Mouse (Mus musculus): ENCODE measurements at regions not wholly inside any gene's neighbourhood (a gene's known extent, or its start where the extent isn't known, plus 50 kb on each side); places are given as distances from the start of the nearest gene placed in this dataset.

DNA sequence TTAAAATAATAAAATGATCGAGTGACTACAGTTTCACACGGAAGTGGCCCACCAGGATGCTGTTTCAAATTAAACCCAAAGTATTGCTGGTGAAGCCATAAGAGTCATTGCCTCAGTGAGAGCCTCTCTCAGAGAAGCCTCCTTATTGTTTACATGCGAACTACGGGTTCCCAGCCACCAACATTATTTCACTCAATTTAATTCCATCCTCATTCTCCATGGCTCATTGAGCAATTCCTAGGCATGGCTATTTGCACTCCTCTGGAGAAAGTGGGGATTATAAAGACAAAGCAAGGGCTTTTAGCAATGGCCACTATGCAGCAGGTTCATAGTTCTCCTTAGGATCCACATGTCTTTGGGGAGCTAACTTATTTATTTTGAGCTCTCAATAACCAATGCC lies 646.7 kb upstream of the Intu start:
- no peak overlapping the region for H3K4me3 ChIP-seq
- ATAC-seq (ENCODE audit: low FRiP score, low read depth), result peak; percentile 63; the same call in 1 of the 2 replicates
- H3K9me3 ChIP-seq, result no peaks in the 10 kb centered on the region
- H3K27ac ChIP-seq, result no peak overlapping the region
- no peak overlapping the region for H3K4me2 ChIP-seq (replicated peaks)
- WGBS, result 27% methylated on average over 4 of the region's 4 CpGs
- H3K4me1 ChIP-seq, result no peaks in the 10 kb centered on the region
- no peak overlapping the region for H3K9ac ChIP-seq
- H3K36me3 ChIP-seq, result no peaks in the 10 kb centered on the region
- H3K27me3 ChIP-seq (replicated peaks), result no peaks in the 10 kb centered on the region

DNA sequence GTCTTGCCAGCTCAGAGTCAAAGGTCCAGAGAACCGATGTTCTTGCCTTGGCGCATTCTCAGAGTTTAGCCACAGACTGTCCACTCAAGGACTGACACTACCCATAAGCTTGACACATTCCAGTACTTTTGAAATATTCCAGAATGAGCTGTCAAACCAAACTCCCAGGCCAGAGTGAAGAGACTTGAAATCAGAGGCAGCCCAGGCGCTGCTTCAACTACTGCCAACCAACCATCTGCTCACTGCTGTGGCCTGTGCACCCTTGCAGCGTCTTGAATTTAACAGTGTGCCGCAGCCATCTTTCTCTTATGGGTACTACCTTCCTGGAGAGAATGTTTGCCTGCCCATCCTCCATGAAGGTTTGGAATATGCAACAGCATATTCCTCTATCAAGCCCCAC lies 642.7 kb upstream of the Intu start:
- Histone ChIP-seq H3K4me2 (replicated peaks) (no peak overlapping the region), H3K27ac (no peak overlapping the region), H3K27me3 (replicated peaks) (no peaks in the 10 kb centered on the region), H3K9ac (no peak overlapping the region), H3K36me3 (no peaks in the 10 kb centered on the region), H3K9me3 (no peaks in the 10 kb centered on the region), H3K4me1 (no peaks in the 10 kb centered on the region), H3K4me3 (no peak overlapping the region)
- 89% methylated on average over 5 of the region's 5 CpGs for WGBS
- no peak for ATAC-seq (ENCODE audit: low FRiP score, low read depth)

DNA sequence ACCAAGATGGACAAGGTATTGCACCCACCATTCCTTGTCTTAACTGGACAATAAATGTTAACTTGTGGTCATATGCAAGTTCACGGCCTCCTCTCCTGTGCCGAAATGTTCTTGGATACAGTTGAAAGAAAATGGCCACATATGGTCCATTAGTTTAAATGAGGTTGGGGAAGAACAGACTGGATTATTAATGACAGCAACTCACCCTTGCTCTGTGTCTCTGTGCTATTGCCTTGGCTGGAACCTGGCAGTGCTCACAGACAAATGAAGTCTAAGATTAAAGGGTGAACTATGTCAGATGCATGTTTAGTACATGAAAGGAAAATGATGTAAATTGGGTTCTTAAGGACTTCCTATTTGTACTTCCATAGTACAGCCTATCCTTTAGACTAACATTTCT lies 641.9 kb upstream of the Intu start:
- H3K4me1 ChIP-seq, result no peaks in the 10 kb centered on the region
- H3K9ac ChIP-seq, result no peak overlapping the region
- H3K4me3 ChIP-seq, result no peak overlapping the region
- 77% methylated on average over 2 of the region's 2 CpGs for WGBS
- H3K27ac ChIP-seq, result no peak overlapping the region
- no peaks in the 10 kb centered on the region for H3K27me3 ChIP-seq (replicated peaks)
- ATAC-seq (ENCODE audit: low FRiP score, low read depth), result no peak
- no peak overlapping the region for H3K4me2 ChIP-seq (replicated peaks)
- no peaks in the 10 kb centered on the region for H3K9me3 ChIP-seq
- no peaks in the 10 kb centered on the region for H3K36me3 ChIP-seq

GRCm38 (mm10) chr3:39898961-39899360 lies 632.1 kb upstream of the Intu start:
- 77% methylated on average over 5 of the region's 5 CpGs for WGBS
- H3K9me3 ChIP-seq, result no peaks in the 10 kb centered on the region
- H3K27ac ChIP-seq, result no peak overlapping the region
- no peak overlapping the region for H3K4me2 ChIP-seq (replicated peaks)
- no peak overlapping the region for H3K4me3 ChIP-seq
- no peak overlapping the region for H3K9ac ChIP-seq
- ATAC-seq (ENCODE audit: low FRiP score, low read depth), result no peak
- no peaks in the 10 kb centered on the region for H3K36me3 ChIP-seq
- no peaks in the 10 kb centered on the region for H3K4me1 ChIP-seq
- no peaks in the 10 kb centered on the region for H3K27me3 ChIP-seq (replicated peaks)

GRCm38 (mm10) chr3:39900207-39900606 lies 630.9 kb upstream of the Intu start:
- 75% methylated on average over 2 of the region's 2 CpGs for WGBS
- Histone ChIP-seq H3K4me2 (replicated peaks) (no peak overlapping the region), H3K4me1 (no peaks in the 10 kb centered on the region), H3K9ac (no peak overlapping the region), H3K36me3 (no peaks in the 10 kb centered on the region), H3K27ac (no peak overlapping the region), H3K4me3 (no peak overlapping the region), H3K9me3 (no peaks in the 10 kb centered on the region), H3K27me3 (replicated peaks) (no peaks in the 10 kb centered on the region)
- ATAC-seq (ENCODE audit: low FRiP score, low read depth), result no peak

- no peaks in the 10 kb centered on the region for H3K4me1 ChIP-seq
- WGBS, result 70% methylated on average over 3 of the region's 3 CpGs
- no peak overlapping the region for H3K4me2 ChIP-seq (replicated peaks)
- H3K9me3 ChIP-seq, result no peaks in the 10 kb centered on the region
- no peak for ATAC-seq (ENCODE audit: low FRiP score, low read depth)
- no peaks in the 10 kb centered on the region for H3K36me3 ChIP-seq
- no peak overlapping the region for H3K4me3 ChIP-seq
- H3K27me3 ChIP-seq (replicated peaks), result no peaks in the 10 kb centered on the region
- H3K27ac ChIP-seq, result no peak overlapping the region
- no peak overlapping the region for H3K9ac ChIP-seq
Measured at GRCm38 (mm10) chr3:39904377-39904776, 626.7 kb upstream of the Intu start.

- Histone ChIP-seq H3K9me3 (no peaks in the 10 kb centered on the region), H3K4me2 (replicated peaks) (no peak overlapping the region), H3K27me3 (replicated peaks) (no peaks in the 10 kb centered on the region), H3K9ac (no peak overlapping the region), H3K27ac (no peak overlapping the region), H3K36me3 (no peaks in the 10 kb centered on the region), H3K4me1 (no peaks in the 10 kb centered on the region), H3K4me3 (no peak overlapping the region)
- WGBS, result 92% methylated on average over 4 of the region's 4 CpGs
- ATAC-seq (ENCODE audit: low FRiP score, low read depth), result no peak
Measured at GRCm38 (mm10) chr3:39908676-39909362, 622.3 kb upstream of the Intu start.

- no peak overlapping the region for H3K4me3 ChIP-seq
- H3K27ac ChIP-seq, result no peak overlapping the region
- no peak overlapping the region for H3K9ac ChIP-seq
- no peak overlapping the region for H3K4me2 ChIP-seq (replicated peaks)
- 74% methylated on average over 1 of the region's 1 CpGs for WGBS
- H3K4me1 ChIP-seq, result no peaks in the 10 kb centered on the region
- no peaks in the 10 kb centered on the region for H3K27me3 ChIP-seq (replicated peaks)
- no peak for ATAC-seq (ENCODE audit: low FRiP score, low read depth)
- H3K9me3 ChIP-seq, result no peaks in the 10 kb centered on the region
- H3K36me3 ChIP-seq, result no peaks in the 10 kb centered on the region
Measured at GRCm38 (mm10) chr3:39909642-39910041, 621.4 kb upstream of the Intu start.

DNA sequence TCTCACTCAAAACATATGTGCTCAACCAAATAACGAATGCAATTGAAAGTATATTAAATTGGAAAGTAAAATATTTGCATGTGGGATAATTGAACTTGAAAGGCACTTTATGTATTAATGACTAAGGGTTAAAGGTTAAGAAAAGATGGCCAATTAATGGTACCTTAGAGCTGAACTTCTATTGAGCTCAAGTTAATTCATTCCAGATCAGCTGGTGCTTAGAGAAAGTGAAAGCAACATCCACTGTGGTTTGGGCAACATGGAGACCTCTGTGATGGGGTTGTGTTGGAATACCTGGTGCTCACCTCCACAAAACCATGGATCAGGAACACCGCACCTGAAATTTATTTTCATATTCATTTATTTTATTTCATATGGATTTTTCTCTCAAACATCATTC lies 612.5 kb upstream of the Intu start:
- 89% methylated on average over 2 of the region's 2 CpGs for WGBS
- ATAC-seq (ENCODE audit: low FRiP score, low read depth), result no peak
- H3K27me3 ChIP-seq (replicated peaks), result no peaks in the 10 kb centered on the region
- H3K9me3 ChIP-seq, result no peaks in the 10 kb centered on the region
- no peak overlapping the region for H3K27ac ChIP-seq
- no peak overlapping the region for H3K4me2 ChIP-seq (replicated peaks)
- no peaks in the 10 kb centered on the region for H3K36me3 ChIP-seq
- no peak overlapping the region for H3K4me3 ChIP-seq
- H3K4me1 ChIP-seq, result no peaks in the 10 kb centered on the region
- H3K9ac ChIP-seq, result no peak overlapping the region

- no peaks in the 10 kb centered on the region for H3K36me3 ChIP-seq
- no peak overlapping the region for H3K9ac ChIP-seq
- no peak overlapping the region for H3K4me3 ChIP-seq
- H3K9me3 ChIP-seq, result no peaks in the 10 kb centered on the region
- no peak overlapping the region for H3K4me2 ChIP-seq (replicated peaks)
- no peaks in the 10 kb centered on the region for H3K4me1 ChIP-seq
- no peak for ATAC-seq (ENCODE audit: low FRiP score, low read depth)
- WGBS, result 78% methylated on average over 3 of the region's 3 CpGs
- H3K27me3 ChIP-seq (replicated peaks), result no peaks in the 10 kb centered on the region
- no peak overlapping the region for H3K27ac ChIP-seq
Measured at GRCm38 (mm10) chr3:39925436-39925835, 605.6 kb upstream of the Intu start.

GRCm38 (mm10) chr3:39928421-39928820 lies 602.7 kb upstream of the Intu start:
- no peak overlapping the region for H3K4me2 ChIP-seq (replicated peaks)
- no peaks in the 10 kb centered on the region for H3K9me3 ChIP-seq
- H3K27ac ChIP-seq, result no peak overlapping the region
- WGBS, result 93% methylated on average over 2 of the region's 2 CpGs
- no peaks in the 10 kb centered on the region for H3K27me3 ChIP-seq (replicated peaks)
- H3K36me3 ChIP-seq, result no peaks in the 10 kb centered on the region
- no peaks in the 10 kb centered on the region for H3K4me1 ChIP-seq
- no peak overlapping the region for H3K9ac ChIP-seq
- H3K4me3 ChIP-seq, result no peak overlapping the region
- ATAC-seq (ENCODE audit: low FRiP score, low read depth), result no peak

- no peaks in the 10 kb centered on the region for H3K36me3 ChIP-seq
- no peak overlapping the region for H3K27ac ChIP-seq
- WGBS, result 87% methylated on average over 3 of the region's 3 CpGs
- H3K27me3 ChIP-seq (replicated peaks), result no peaks in the 10 kb centered on the region
- H3K4me1 ChIP-seq, result no peaks in the 10 kb centered on the region
- H3K4me2 ChIP-seq (replicated peaks), result no peak overlapping the region
- no peaks in the 10 kb centered on the region for H3K9me3 ChIP-seq
- no peak overlapping the region for H3K4me3 ChIP-seq
- no peak overlapping the region for H3K9ac ChIP-seq
- no peak for ATAC-seq (ENCODE audit: low FRiP score, low read depth)
Measured at GRCm38 (mm10) chr3:39933372-39933771, 597.7 kb upstream of the Intu start.

DNA sequence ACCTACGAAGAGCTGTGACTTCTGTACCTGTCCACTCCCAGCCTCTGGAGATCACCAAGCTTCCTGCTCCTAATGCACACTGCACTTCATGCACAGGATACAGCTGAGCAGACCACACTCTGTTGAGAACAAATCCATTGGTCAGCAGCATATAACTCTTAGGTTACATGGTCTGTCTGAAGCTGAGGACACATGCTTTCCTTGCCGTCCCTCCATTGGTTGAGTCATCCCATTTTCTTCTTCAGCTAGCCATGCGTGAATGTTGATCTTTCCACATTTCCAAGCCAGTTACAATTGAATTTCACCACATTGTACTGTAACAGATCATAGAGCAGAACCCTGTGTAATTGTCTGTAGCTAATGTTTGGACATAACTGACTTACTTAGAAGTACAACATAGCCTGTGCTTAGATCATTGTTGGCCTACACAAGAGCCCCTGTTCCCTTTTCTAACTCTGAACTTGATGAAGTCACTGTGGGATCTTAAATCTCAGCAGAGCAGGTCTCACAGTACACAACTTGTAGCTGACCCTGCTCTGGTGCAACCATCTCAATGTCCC lies 593.3 kb upstream of the Intu start:
- no peaks in the 10 kb centered on the region for H3K27me3 ChIP-seq (replicated peaks)
- no peaks in the 10 kb centered on the region for H3K9me3 ChIP-seq
- no peak for ATAC-seq (ENCODE audit: low FRiP score, low read depth)
- no peaks in the 10 kb centered on the region for H3K4me1 ChIP-seq
- H3K4me3 ChIP-seq, result no peak overlapping the region
- no peak overlapping the region for H3K27ac ChIP-seq
- no peaks in the 10 kb centered on the region for H3K36me3 ChIP-seq
- H3K4me2 ChIP-seq (replicated peaks), result no peak overlapping the region
- WGBS, result 91% methylated on average over 3 of the region's 3 CpGs
- no peak overlapping the region for H3K9ac ChIP-seq

Measured in neural tube, embryonic 12.5 days (tissue).